Mouse (Mus musculus) hematopoietic stem cell, adult 5-6 weeks (primary cell): ENCODE measurements around the gene Cstf3. TPM values are rescaled to one million over a fixed set of nuclear protein-coding genes. Genes with fewer than 3 reads are reported as not detected.
A peak's percentile ranks its signal among the peaks of the same experiment; 100 is the strongest.
"Not testable (repeated sequence)": the region's sequence is repeated elsewhere in the genome, so short reads cannot be mapped to it uniquely, and the experiment has no call there.

Experiments
- ATAC-seq, 2 experiments: fragments of 125-278 bp in 1 of 2; replicated peaks in 1 of 2; 2 replicates each; pipeline ENCODE4 v1.8.0; 2016 to 2017; ENCODE audit warnings: inconsistent platforms in 2 of 2, mild to moderate bottlenecking in 2 of 2, moderate number of reproducible peaks in 2 of 2, low read depth in 1 of 2, moderate TSS enrichment in 1 of 2; ENCODE audit not compliant: low FRiP score in 2 of 2, poor library complexity in 2 of 2, severe bottlenecking in 2 of 2, insufficient read depth in 1 of 2, low TSS enrichment in 1 of 2
- total RNA-seq: library from RNA; stranded (forward); fragments of 172-1452, 232-1000 nt; gene quantifications from 2 replicates; pipeline ENCODE4 v1.2.3, GENCODE M21; 2017

Gene Cstf3
- 24.8 and 35.3 TPM in 2 replicates for total RNA-seq

GRCm38 (mm10) chr2:104590068-104590828, at the start of gene Cstf3:
Gene Cstf3, plus strand, starts transcription at chr2:104590523.
- ATAC-seq: peak; percentile 97

GRCm38 (mm10) chr2:104556711-104557110, 33.6 kb upstream of the Cstf3 start:
- not testable (repeated sequence) for ATAC-seq

- no peak for ATAC-seq
These were observed 32.6 kb upstream of the Cstf3 start for GRCm38 (mm10) chr2:104557722-104558121.

GRCm38 (mm10) chr2:104558326-104558725, 32.0 kb upstream of the Cstf3 start:
- no peak for ATAC-seq

GRCm38 (mm10) chr2:104558938-104559337, 31.4 kb upstream of the Cstf3 start:
- ATAC-seq: no peak

GRCm38 (mm10) chr2:104559591-104560380, 30.5 kb upstream of the Cstf3 start:
- ATAC-seq: no peak

- no peak for ATAC-seq
These were observed 28.9 kb upstream of the Cstf3 start for GRCm38 (mm10) chr2:104561386-104561785.

- ATAC-seq: no peak
These were observed 28.3 kb upstream of the Cstf3 start for GRCm38 (mm10) chr2:104561986-104562532.

- no peak for ATAC-seq
These were observed 18.3 kb upstream of the Cstf3 start for GRCm38 (mm10) chr2:104572066-104572465.

GRCm38 (mm10) chr2:104576216-104576615, 14.1 kb upstream of the Cstf3 start:
- no peak for ATAC-seq

GRCm38 (mm10) chr2:104578021-104578420, 12.3 kb upstream of the Cstf3 start:
- no peak for ATAC-seq

GRCm38 (mm10) chr2:104578836-104579604, 11.3 kb upstream of the Cstf3 start:
- ATAC-seq: no peak

- no peak for ATAC-seq
These were observed 10.4 kb upstream of the Cstf3 start for GRCm38 (mm10) chr2:104579784-104580446.

GRCm38 (mm10) chr2:104581281-104581879, 8.9 kb upstream of the Cstf3 start:
- no peak for ATAC-seq

- no peak for ATAC-seq
These were observed 7.3 kb upstream of the Cstf3 start for GRCm38 (mm10) chr2:104583032-104583431.

GRCm38 (mm10) chr2:104584226-104584625, 6.1 kb upstream of the Cstf3 start:
- ATAC-seq: no peak

GRCm38 (mm10) chr2:104585645-104586044, 4.7 kb upstream of the Cstf3 start:
- ATAC-seq: no peak
